Mouse (Mus musculus) left cerebral cortex, postnatal 4 days (tissue): ENCODE data around the gene Commd1. TPM values are rescaled to one million over a fixed set of nuclear protein-coding genes. Genes with fewer than 3 reads are reported as not detected.

Experiments used
- DNase-seq: peaks from one replicate; pipeline ENCODE4 v3.0.0-alpha.2; 2022
- intact Hi-C: fragments of 180-260 bp; cut with DNase I; formaldehyde crosslinking; loops from one replicate; pipeline ENCODE4 v1.15.1; 2025
- total RNA-seq, 2 experiments: library from RNA; stranded (reverse); gene quantifications; 2 replicates each; pipeline ENCODE4 v1.2.3; 2021

The Commd1 gene
- total RNA-seq: 10 to 100 TPM; 60.6 to 68.7 TPM

DNA sequence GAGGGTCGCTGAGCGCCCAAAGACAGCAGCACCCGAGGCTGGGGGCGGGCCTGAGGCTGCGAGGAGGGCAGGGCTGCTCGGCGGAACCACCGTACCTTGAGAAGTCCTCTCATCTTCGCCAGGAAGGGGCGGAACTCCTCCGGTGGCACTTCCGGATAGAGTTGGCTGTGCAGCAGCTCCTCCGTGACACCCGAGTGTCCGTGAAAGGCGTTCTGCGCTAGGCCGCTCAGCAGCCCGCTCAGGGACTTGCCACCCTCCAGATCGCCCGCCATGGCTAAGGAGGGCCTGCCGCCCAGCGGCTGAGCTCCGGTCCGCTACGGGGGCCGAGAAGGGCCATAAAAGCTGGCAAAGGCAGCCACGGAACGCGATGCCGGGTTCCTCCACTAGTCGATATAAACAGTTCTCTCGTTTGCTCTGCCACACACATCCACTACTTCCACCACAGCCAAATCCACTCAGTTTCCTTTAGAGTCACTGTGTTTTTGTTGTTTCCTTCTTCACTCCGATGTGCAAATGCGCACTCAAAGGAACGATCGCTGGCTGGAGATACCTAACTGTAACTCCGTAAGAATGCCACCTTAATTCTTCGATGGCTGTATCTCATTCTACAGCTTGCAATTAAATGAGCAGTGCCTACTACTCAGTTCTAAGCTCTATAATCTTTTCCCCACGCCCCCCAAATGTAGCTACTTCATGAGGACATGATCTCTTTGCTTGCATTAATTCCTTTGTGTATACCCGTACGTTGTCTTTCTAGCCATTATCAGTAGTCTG lies at the start of gene Commd1, which contains the start of gene Gm28048:
Commd1 (minus strand) TSS at position 399 of the 774 bp plus-strand sequence.
Gm28048 (minus strand) TSS at position 107 of the 774 bp plus-strand sequence.
- intact Hi-C loops: loop anchor here (10.0 kb wide), 1 partner anchor 757 kb away; no protein-coding TSS in a partner anchor
- DNase-seq: peak; percentile 97

- DNase-seq: no peak
- intact Hi-C loops: no loop called here
Measured at GRCm38 (mm10) chr11:23029399-23029798, 47.2 kb upstream of the Commd1 start.

GRCm38 (mm10) chr11:23028957-23029356 lies 46.8 kb upstream of the Commd1 start:
- intact Hi-C loops: no loop called here
- DNase-seq: no peak

DNA sequence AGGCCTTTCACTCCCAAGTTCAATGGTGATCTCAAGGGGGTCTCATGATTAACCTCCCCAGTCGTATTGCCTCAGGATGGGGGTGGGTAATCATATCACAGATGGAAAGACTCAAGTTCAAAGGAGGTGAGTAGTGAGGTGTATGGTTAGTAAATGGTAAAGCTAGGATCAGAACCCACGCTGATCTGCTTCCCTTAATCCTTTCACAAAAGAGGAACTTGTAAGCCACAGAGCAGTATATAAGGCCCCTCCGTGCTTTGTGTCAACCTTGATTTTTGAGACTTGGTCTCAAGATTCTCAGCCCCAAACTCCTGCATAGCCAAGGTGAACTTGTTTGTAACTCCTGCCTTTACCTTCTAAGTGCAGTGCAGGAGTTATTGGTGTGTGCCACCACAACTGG lies 42.0 kb upstream of the Commd1 start:
- intact Hi-C loops: no loop called here
- DNase-seq: no peak

DNA sequence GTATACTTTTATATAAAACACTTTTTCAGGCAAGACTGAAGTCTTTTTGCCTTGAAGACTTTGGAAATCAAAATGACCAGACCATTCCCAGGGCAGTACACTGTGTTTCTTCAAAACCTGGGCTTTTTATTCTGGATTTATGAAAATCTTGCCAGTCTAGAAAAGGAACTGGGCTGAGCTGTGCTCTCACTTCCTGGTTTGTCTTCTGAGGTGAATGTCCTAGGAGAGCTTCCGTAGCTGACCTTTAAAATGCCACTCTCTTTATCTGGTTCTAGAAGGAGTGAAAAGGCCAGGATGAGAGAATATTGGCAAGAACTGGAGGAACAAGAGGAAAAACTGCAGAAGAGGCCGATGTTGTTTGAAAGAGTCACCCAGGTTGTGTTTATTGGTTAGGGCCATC lies 41.0 kb upstream of the Commd1 start:
- intact Hi-C loops: no loop called here
- no peak for DNase-seq

- no peak for DNase-seq
- intact Hi-C loops: no loop called here
Measured at GRCm38 (mm10) chr11:23020841-23021240, 38.7 kb upstream of the Commd1 start.

DNA sequence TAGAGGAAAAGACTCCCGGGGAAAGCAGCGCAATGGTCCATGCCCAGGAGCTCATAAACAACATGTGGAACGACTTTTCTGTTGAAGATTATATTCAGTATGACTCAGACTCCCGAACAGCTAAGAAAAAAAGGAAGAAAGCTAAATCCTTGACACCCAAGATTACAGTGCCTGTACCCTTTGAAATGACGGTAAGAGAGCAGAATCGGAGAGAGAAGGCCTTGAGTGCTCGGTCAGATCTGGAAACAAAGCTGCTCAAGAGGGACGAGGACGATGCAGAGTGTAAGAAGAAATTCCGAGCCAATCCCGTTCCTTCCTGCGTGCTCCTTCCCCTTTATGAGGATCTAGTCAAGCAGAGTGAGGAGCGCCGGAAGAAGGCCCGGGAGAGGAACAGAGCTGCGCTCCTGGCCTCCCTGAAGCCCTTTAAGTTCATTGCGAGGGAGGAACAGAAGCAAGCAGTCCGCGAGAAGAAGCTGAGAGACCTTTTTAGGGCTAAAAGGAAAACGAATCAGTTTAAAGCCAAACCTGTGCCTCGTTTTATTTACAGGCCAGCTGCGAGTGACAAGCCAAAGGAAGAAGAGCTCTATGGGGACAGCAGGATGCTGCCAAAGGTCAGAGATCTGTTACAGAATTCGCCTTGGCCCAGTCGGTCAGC lies 38.1 kb upstream of the Commd1 start:
- intact Hi-C loops: no loop called here
- no peak for DNase-seq

DNA sequence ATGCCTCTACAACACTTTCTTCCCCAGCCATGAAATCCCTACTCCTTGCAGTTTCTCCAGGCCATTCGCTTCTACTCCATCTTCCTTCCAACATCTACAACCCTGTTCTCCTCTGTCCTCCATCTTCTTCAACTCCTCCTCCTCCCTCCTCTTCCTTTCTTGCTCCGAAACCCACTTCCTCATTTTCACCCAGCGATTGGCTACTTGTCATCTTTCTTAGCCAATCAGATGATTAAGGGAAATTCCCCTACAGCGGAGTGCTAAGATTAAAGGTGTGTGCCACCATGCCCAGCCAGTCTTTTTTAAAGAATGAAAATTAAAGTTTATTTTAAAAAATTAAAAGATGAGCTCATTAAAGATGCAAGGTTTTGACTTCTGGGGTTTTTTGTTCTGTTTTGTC lies 35.8 kb upstream of the Commd1 start:
- intact Hi-C loops: loop anchor here (10.0 kb wide), 1 partner anchor 127 kb away; no protein-coding TSS in a partner anchor
- no peak for DNase-seq

DNA sequence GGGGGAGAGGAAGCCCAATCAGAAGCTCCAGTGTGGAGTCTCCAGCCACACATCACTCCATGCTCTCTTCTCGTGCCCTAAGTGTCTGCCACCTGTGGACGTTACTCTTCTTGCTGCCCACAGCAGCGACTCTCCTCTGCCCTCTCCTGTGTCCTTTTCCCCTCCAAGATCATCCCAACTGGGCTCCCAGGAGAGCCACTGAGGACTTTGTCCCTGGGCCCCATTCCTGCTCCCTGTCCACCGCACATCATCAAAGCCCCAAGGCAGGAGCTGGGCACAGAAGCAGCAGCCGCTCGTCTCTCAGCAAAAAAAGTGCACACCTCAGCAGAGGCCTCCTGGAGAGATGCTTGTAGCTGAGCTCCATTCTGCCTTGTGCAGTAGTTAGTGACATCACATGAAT lies 32.8 kb upstream of the Commd1 start:
- intact Hi-C loops: loop anchor here (10.0 kb wide), 1 partner anchor 130 kb away; no protein-coding TSS in a partner anchor

GRCm38 (mm10) chr11:23013580-23014294 lies 31.6 kb upstream of the Commd1 start:
- no peak for DNase-seq
- intact Hi-C loops: loop anchor here (10.0 kb wide), 1 partner anchor 131 kb away; no protein-coding TSS in a partner anchor

More for the DNA sequence above, 32.8 kb upstream of the Commd1 start:
- no peak for DNase-seq

- no peak for DNase-seq
Measured at GRCm38 (mm10) chr11:23013096-23013495, 30.9 kb upstream of the Commd1 start.

DNA sequence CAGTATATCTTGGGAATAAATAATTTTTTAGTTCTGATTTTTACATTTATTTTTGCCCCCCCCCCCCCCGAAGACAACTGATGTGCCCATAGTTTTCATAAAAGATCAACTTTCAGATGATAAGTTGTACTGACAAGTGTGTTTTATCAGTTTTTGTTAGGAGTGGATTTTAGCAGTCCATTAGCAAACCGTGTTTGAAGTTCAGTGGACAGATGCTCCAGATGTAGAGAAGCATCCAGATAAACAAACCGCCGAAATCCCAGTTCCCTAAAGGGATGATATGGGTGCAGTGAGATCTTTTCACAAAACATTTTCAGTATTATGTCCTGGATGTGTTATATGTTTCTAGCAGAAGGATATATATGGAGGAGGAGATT lies 26.6 kb upstream of the Commd1 start:
- intact Hi-C loops: loop anchor here (5.0 kb wide), 1 partner anchor 263 kb away; no protein-coding TSS in a partner anchor
- no peak for DNase-seq

More at GRCm38 (mm10) chr11:23013096-23013495, 30.9 kb upstream of the Commd1 start:
- intact Hi-C loops: loop anchor here (10.0 kb wide), 1 partner anchor 132 kb away; no protein-coding TSS in a partner anchor

- intact Hi-C loops: loop anchor here (5.0 kb wide), 1 partner anchor 264 kb away; no protein-coding TSS in a partner anchor
- peak; percentile 88 for DNase-seq
Measured at GRCm38 (mm10) chr11:23008181-23008823, 26.1 kb upstream of the Commd1 start.

DNA sequence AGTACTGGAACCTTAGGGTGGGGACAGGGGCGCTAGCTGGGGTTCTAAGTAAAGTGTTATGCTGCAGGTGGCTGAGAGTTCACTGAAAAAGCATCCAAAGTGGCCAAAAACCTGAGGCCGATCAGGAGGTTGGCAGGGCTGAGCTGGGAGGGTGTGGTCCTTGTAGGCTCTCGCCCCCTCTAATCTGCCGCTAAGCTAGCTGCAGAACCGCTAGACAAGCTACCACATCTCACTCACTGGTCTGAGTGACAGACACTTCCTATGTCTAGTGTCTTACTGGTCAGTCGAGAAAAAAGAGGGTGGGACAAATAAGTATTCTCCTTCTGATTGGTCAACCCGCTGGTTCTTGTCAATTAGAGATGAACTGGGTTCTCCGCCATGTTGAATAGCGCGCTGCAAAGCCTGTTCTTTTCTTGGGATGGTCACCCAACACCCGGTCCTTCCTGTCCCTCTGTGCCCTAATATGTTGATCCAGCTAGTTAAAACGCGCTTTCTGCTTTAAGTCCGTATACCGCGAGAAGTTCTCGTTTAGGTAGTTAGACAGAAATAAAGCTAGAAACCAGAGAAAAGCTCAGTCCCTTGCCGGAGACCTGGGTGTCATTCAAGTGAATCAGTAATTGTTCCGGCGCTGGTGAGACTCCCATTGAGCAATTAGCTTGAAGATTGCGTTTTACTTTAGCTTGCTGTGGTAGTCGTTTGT lies 25.4 kb upstream of the Commd1 start, which contains the start of gene Fam161a:
Fam161a (plus strand) TSS at position 51 of the 700 bp plus-strand sequence.
- intact Hi-C loops: loop anchor here (5.0 kb wide), 1 partner anchor 265 kb away; no protein-coding TSS in a partner anchor
- DNase-seq: peak; percentile 74

DNA sequence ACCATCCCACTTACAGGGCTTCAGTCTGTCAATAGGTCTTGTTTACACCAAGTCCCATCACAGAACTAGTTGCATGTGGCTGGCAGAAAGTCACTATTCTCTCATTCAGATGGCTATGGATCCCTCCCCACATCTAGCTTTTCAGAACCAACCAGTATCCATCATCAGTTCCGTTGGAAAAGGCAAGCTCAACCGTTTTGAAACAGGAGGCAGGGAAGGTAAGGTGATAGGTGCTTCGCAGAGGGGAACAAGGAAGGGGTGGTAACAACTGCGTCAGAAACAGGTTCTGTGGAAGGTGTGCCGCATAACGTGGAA lies 24.9 kb upstream of the Commd1 start:
- intact Hi-C loops: loop anchor here (5.0 kb wide), 1 partner anchor 265 kb away; no protein-coding TSS in a partner anchor
- DNase-seq: no peak

DNA sequence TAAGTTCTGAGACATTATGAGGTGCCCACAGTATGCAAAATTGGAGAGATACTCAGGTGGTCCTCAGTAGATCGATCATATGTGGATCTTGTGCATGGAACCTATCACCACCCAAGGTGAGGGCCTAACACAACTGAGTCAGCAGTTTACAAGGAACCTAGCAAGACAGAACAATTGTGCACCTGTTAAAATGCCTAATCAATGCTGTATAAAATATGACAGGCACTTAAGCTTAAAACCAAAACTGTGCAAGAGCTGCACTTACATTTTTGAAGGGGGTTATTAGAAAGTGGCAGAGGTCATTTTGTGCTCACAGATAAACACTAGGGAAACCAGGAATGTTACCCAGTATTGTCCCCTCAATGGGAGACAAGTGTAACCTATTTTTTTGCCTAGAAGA lies 23.1 kb upstream of the Commd1 start:
- DNase-seq: no peak
- intact Hi-C loops: loop anchor here (5.0 kb wide), 1 partner anchor 267 kb away; no protein-coding TSS in a partner anchor

- intact Hi-C loops: no loop called here
- DNase-seq: no peak
Measured at GRCm38 (mm10) chr11:22998308-22998707, 16.1 kb upstream of the Commd1 start.

DNA sequence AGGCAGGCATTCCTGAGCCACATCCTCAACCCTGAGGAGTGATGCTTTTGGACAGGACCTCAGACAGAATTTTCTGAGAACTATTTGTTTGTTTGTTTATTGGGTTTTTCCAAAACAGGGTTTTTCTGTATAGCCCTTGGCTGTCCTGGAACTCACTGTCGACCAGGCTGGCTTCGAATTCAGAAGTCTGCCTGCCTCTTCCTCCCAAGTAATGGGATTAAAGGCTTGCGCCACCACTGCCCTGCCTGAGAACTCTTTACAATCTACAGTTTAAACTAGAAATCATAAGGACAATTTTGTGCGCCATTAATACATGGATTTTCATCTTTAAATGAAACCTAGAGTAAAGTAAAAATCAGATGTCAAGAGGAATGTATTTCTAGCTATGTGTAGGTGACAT lies 13.3 kb upstream of the Commd1 start:
- no peak for DNase-seq
- intact Hi-C loops: no loop called here

DNA sequence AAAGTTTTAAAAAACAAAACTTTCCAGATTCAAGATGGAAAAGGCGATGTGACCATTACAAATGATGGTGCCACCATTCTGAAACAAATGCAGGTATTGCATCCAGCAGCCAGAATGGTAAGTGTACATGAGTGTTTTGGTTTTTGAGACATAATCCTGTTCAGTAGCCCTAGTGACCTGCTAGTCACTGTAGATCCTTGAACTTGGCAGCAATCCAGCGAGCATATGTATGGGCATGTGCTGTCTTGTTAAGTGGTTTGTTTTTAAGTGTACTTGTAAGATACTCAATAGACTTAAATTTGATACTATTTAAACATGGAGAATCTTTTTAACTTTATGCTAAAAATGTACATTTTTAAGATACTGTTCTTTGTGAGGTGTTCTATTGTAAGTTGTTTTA lies 12.1 kb upstream of the Commd1 start:
- DNase-seq: no peak
- intact Hi-C loops: loop anchor here (5.0 kb wide), 1 partner anchor 283 kb away; no protein-coding TSS in a partner anchor
